Mouse (Mus musculus): ENCODE measurements around the gene Grap.

- TF ChIP-seq CTCF (IDR thresholded peaks at IDR 0.05; ENCODE audit: low read depth) = peak; percentile 35
- no peak for TF ChIP-seq EP300 (IDR thresholded peaks at IDR 0.05; ENCODE audit: low read depth)
These were observed 55.9 kb downstream of the Grap start for GRCm38 (mm10) chr11:61708928-61709327.
